Mouse (Mus musculus) gonadal fat pad, adult 2 months (tissue): ENCODE data around the gene Mrpl49. TPM values are rescaled to one million over a fixed set of nuclear protein-coding genes. Genes with fewer than 3 reads are reported as not detected.

Source experiments
- DNase-seq: peaks from one replicate; pipeline ENCODE4 v3.0.0-alpha.2; 2012; ENCODE audit warnings: low read depth
- polyA plus RNA-seq: library from polyadenylated mRNA; depleted of rRNA; stranded (reverse); fragments of >200 nt; gene quantifications from 2 replicates; pipeline ENCODE4 v1.2.3, GENCODE M21; 2012; rRNA removed

The Mrpl49 gene
- polyA plus RNA-seq: 28.3 and 29.0 TPM in 2 replicates

DNA sequence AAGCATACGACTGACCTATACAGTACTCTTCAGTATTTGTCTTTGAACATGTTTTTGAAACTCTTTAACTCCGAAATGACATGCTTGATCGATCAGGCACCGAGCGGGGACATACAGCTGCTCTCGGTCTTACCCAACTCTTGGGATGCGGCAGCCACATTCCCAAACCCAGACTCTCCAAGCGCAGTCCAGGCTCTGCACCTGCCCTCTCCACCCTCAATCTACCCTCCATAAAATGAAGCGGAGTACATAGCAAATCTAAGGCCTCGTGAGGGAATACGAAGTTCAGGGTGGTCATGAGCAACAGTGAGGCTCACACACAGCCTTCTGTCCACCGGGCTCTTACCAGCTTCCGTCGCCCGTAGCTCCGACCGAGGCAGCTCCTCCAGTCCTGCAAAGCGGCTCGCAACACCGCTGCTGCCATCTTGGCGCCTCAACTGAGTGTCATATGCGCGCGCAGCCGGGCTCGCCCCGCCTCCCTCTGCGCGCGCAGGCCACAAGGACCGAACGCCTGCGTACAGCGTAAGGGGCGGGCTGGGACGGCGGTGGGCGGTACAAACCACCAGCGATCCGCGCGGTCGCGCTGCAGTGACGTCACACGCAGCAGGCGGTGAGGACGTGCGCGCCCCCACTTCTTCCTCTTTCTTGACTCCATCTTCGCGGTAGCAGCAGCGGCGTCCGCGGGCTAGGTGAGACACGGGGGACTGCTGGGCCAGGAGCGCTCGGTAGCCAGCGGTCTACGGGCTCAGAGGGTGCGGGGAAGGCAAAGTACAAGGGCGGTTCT lies at the start of gene Mrpl49, which contains the start of gene Fau:
Mrpl49 (minus strand) TSS at position 473 of the 784 bp plus-strand sequence.
Fau (plus strand) TSS at position 532 of the 784 bp plus-strand sequence.
- DNase-seq: no peak

DNA sequence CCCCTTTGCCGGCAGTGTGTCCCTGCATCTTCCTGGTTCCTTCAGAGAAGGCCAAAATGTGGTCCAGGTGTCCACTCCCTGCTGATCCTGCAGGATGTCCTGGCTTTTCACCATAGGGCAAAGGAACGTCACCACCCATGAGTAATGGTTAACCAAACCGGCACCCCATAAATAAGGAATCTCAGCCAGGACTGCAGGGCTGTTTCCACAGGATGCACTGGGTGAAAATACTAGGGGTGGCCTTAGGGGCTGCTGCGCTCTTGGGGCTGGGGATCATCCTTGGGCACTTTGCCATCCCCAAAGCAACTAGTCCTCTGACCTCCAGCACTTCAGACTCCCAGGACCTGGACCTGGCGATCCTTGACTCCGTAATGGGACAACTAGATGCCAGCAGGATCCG lies 48.0 kb upstream of the Mrpl49 start, which contains the start of gene Naaladl1:
Naaladl1 (plus strand) TSS at position 197 of the 400 bp plus-strand sequence.
- DNase-seq: no peak

DNA sequence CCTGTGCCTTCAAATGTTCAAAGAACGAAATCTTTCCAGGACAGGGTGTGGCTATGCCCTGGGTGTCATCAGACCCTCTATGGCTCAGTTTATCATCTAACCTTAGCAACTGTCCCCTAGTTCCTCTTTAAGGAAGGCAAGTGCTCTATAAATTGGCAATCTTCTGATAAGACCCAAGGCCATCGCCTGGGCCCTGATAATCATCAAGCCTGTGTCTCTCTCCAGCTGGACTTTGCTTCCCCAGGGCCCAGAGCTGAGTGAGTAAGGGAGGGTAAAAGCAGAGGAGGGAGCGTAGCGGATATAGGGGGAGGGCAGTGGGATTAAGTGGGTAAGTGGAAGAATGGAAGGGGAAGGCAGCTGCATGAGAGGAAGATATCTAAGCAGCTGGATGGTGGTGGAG lies 46.9 kb upstream of the Mrpl49 start:
- DNase-seq: no peak

DNA sequence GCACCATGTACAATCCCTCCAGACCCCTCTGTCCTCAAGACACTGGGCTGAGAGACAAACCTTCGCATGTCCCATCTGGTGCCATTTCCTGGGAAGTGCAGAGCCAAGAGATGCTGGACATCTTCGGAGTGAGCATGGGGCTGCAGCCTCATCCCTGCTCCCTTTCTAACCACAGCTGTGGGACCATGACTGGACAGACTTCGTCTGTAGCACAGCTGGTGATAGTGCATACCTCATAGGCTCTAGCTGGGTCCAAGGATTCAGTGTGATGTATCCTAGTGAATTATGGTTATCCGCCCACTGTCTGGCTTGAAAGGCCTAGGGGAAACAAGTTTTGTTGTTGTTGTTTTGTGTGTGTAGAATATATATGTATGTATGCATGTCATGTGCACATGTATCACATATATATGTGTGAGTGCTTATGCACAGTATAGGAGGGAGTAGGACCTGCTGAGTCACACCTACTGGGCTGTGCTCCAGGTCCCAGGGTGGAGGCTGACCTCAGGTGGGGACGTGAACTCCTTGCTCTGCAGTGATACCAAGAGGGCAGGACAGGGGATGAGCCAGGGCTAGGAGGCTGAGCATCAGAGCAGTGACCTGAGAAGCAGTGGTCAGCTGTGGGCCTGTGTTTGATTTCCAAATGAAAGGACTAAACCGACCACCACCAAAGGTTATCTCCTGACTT lies 44.7 kb upstream of the Mrpl49 start:
- DNase-seq: no peak

DNA sequence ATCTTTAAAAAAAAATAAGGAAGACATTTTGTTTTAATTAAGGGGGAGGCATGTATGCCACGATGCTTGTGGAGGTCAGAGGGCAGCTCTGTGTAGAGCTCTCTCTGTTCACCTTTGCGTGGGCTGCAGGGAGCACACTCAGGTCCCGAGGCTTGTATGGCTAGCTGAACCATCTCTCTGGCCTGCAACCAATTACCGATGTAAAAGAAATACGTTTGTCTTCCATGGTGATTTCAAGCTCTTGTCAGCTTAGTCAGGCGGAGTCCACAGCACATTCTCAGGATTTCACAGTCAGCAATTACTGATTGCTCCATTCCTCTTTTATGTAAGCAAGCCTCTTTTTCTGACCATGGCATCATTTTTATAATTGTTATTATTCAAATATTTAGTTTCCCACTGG lies 43.6 kb upstream of the Mrpl49 start:
- DNase-seq: no peak

DNA sequence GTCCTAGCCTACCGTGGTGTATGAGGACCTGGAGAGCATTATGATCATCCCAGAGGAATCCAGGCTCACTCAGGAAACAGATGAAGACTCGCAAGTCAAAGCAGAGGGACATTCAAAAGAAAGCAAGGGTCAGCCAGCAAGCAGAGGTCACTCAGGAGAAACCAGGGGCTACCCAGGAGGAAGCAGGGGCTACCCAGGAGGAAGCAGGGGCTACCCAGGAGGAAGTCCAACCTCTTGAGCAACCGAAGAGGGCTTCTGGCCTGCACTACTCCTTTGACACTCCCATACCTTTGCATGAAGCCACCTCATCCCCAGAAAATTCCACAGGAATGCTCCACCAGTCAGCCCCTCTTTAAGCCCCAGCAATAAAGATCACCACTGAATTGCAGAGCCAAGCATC lies 40.3 kb upstream of the Mrpl49 start:
- no peak for DNase-seq

DNA sequence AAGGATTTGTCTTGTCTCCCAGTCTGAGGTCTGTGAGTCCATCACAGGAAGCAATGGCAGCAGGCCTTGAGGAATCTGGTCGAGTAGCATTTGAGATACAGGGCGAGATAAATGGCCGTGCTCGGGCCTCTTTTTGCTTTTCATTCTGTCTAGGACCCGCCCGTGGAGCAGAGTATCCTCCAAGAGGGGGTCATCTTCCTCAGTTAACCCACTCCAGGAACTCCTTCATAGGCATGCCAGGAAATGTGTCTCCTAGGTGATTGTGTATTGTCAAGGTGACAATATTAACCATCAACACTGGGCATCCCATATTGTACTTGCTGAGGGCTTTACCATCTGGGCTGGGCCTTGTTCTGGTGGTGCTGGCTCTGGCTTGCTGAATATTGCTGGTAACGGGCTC lies 36.5 kb upstream of the Mrpl49 start, which contains the start of gene AC131692.1:
AC131692.1 (plus strand) TSS at position 301 of the 400 bp plus-strand sequence.
- DNase-seq: no peak

DNA sequence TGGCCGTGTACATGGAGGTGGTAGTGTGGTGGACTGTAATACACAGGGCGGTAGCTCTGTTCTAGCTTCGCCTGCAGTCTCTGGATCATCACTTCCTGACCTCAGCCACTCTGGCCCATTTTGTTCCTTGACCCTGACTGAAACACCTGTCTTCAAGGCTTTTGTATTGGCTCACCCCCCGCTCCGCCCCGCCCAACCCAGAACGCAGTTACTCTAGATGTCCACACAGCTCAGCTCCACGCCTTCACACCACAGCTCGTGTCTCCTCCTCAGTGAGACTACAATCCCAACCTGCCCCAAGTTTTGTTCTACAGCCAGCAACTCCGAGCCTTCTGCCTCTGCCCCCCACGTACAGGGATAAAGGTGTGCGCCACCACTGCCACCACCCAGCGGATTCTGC lies 31.3 kb upstream of the Mrpl49 start:
- no peak for DNase-seq

DNA sequence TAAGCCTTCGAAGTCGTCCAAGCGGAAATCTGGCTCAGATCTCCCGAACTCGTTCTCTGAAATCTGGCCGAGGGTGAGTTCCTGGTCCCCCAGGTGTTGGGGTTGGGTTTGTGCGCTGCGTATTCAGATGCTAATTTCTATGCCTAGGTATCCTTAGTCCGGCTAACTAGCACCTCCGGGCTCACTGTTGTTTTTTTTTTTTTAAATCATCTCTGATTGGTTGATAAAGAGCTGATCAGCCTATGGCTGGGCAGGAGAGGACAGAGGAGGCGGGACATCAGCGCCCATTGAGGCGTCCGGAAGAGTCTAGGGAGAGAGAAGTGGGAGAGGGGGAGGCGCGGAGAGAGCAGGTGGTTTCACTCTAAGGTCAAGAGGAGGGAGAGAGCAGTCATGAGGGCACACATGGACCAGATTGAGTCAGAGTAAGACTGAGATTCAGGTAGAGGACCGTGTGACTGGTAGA lies 27.9 kb upstream of the Mrpl49 start:
- no peak for DNase-seq

DNA sequence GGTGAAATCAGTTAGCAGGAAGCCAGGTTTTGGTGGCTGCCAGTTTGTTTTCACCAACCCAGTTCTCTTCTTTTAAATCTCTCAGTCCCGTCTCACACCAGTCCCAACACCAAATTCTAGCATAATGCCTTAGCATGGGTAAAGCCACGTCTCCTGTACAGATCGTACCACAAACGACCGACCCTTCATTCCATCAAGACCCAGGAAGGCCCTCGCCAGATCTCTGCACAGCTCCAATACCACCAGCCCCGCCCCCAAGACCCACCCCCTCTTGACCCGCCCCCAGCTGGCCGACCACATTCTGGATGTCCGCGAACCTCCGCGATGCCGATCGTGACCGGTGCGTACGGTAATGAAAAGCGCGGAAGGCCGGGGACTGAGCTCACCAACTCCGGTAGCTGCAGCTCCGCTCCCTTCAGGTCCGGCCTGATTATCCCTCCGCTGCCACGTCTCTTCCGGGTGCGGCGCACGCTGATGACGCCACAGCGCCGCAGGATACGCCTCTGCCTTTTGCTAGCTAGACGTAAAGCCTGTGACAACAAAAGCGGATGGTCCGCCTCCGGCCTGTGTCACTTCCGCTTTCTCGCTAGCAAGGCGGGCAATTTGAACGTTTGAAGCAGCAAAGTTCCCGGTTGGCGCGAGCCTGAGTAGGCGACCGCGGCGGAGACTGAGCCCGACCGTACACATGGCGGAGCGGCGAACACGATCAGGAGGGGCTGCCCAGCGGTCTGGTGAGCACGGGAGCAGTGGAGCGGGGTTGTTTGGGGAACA lies 27.1 kb upstream of the Mrpl49 start, which contains the start of the genes Zfpl1 and Cdca5:
Zfpl1 (minus strand) TSS at position 479 of the 771 bp plus-strand sequence.
Cdca5 (plus strand) TSS at position 506 of the 771 bp plus-strand sequence.
- DNase-seq: no peak

DNA sequence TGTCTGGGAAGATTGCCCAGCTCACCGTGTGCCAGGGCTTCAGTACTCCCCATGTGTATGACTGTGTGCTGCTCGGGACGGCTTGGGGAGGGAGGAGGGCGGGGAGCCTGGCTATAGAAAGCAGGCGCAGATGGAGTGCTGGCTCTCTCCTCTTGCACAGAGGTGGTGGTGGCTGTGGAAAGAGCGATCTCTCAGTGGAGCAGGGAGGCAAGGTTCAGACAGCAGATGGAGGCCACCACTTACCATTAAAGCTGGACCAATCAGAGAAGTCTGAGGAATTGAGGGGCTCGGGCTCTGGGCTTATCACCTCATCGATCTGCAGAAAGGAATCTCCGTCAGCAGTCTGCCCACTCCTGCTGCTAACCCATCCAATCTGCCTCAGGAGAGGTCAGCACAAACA lies 24.6 kb upstream of the Mrpl49 start, which contains the start of gene Gm28374:
Gm28374 (minus strand) TSS at position 101 of the 400 bp plus-strand sequence.
- no peak for DNase-seq

DNA sequence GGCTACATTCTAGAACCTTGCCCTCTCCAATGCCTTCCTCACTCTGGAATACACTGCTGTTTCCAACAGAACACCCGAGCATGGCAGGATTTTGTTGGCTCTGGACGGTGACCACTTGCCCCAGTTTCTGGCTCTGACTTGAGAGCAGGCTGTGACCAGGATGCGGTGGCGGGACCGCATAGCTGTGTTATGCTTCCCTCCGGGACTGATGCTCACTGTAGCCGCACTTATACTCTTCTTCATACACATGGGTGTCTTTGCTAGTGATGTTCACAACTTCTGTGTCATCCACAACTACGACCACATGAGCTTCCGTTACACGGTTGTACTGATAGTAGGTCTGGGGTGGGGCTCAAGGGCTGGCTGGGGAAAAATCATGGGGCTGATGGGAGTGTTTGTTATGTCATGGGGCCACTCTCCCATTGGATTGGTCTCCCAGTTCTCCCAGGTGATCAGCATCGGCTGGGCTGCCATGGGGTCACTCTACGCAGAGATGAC lies 22.4 kb upstream of the Mrpl49 start, which contains the start of gene Tmem262:
Tmem262 (plus strand) TSS at position 51 of the 498 bp plus-strand sequence.
- DNase-seq: no peak

DNA sequence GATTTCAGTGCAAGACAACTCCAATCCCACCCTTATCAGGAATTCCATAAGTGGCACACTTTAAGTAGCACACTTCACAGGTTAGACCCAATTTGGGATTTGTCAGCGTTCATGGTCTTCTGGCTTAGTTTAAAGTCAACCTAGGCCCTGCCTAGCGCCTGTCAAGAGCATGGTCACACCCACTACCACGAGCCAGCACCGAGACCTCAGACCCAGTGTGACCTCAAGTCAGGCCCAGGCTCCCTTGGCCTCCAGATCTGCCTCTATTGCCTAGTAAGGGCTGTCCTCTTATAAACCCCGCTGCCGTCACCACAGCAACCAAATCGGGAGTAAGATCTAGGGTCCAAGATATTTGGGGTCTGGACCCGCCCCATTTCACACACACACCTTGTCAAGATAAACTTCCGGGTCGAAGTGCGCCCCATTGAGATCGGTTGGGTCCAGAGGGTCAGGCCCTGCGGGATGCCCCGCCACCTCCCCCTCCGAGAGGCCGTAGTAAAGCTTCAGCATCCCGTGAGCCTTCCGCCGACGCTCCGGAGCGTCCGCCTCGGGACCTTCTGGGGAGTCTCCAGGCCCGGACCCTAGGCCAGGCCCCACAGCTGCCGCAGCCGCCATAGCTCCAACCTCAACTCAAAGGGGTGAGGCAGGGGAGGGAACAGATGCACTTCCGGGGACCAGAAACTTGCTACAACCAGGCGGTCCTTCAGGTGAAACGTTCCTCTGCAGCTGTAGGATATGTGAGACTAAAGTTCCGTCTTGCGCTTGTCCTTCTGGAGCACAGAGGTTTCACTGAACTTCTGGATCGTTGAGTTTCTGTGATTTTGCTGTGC lies 19.2 kb upstream of the Mrpl49 start, which contains the start of gene Vps51:
Vps51 (minus strand) TSS at position 668 of the 830 bp plus-strand sequence.
- no peak for DNase-seq

DNA sequence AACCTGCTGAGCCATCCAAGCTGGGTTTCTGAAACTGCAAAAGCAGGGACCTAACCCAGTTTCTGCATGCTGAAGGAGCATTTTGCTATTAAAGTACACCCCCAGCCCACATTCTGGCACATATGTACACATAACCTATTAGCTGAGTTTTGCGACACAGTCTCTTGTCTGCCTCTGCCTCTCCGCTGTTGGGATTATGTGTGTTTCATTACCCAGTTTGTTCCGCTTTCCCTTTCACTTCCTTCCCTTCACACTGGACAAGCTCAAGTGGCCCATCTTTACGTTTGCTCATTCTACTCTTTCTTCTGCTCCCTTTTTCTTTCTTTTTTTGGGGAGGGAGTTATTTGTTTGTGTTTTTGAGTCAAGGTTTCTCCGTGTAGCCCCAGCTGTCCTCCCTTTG lies 16.3 kb upstream of the Mrpl49 start:
- DNase-seq: no peak

DNA sequence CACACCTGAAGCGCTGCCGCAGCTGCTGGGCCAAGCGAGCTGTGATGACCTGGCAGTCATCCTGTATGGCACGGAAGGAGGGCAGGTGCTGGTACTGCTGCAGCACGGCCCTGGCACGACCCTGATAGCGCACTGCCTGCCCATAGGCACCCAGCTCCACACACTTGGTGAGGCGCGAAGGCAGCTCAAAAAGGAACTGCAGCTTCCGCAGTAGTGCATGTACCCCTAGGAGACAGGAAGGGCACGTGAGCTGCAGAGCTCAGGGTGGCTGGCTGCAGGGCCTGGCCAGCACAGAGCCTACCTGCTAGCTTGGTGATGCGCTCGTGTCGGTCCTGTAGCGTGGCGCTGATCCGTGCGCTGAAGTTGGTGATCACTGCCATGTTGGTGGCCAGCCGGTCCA lies 13.7 kb upstream of the Mrpl49 start:
- DNase-seq: no peak

DNA sequence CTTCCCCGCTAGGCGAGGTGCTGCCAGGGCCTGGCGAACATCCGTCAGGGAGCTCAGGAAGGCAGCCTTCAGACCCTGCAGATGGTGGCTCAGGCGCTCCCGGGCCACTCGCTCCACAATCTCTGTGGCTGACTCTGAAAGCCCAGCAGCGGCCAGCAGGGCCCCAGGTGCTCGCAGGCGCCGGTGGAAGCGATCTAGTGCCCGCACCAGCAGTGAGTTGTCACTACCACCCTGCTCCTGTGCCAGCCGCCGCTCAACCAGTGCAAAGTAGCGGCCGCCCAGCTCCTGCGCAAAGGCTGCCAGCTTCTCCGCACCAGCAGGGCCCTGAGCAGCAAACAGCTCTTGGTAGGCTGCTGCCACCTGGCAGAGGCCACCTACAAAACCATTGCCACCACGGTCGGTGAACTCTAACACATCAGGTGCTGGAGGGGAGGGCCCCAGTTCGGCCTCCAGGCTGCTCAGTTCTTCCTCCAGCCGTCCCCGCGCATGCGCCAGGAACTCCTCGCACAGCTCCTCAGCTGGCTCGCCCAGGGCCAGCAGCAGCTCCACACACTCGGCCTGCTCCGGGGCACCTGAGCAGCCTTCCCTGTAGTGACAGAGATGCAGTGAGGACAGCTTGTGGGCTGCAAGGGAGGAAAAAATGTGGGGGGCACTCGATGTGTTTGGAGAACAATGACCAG lies 13.1 kb upstream of the Mrpl49 start:
- DNase-seq: no peak

DNA sequence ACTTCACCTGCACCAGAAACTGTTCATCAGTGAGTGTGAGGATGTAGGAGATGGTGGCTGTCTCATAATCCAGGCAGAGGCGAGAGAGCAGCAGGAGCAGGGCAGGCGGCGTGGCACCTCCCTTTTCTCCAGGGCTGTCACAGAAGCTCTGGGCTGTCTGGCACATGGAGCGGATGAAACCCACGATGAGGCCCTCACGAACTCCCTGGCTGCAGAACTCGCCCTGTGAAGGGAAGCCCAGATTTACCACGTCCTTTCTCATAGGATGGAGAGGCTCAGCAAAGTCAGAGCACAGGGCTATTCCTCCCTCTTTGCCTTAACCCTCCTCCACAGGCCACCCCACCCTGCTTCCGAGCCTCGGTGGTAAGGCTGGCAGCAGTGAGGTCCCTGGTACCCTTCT lies 12.3 kb upstream of the Mrpl49 start:
- no peak for DNase-seq

DNA sequence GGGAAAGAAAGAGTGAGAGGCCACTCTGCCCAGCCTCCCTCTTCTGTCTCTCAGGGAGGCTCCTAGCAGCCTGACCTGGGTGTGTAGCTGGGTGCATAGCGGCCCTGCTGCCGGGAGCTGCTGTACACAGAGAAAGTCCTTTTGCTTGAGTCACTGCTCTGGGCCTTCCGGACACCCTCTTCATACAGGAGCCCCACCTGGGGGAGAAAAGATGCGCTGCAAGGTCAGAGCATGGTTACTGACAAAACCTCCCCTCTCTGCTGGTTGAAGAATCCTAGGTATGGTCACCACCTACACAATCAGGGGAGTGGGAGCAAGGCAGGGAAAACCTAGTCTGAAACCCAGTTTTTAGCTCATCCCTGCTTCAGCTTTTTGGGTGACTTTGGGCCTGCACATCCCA lies 11.4 kb upstream of the Mrpl49 start:
- DNase-seq: no peak

DNA sequence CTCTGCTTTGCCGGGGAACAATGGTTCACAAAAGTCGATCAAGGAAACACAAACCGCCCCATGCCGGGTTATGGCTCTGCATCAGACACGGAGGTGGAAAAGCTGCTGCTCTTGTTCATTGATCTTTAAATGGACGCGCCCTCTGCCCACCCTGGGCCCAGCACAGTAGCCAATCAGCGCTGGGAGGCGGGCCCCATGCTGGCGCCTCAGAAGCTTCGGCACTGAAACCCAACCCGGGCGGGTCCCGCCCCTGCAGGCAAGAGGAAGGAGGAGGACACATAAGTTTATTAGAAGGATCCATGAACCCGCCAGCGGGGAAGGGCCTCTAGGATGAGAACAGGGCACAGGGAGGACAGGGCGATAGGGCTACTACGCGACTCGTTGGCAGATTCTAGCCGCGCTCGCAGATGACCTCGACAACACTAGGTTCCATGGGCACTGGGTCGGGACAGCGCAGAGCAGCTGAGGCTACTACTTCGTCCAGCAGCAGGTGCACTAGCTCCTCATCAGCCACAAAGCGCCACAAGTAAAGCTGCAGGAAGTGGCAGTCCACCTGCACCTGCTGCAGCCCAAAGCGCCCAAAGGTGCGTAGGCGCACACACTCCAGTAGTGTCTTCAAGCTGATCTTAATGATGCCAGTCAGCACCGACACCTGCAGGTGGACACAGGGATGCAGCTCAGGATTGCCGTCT lies 10.3 kb upstream of the Mrpl49 start, which contains the start of gene Tm7sf2:
Tm7sf2 (minus strand) TSS at position 650 of the 692 bp plus-strand sequence.
- DNase-seq: no peak
